Mouse (Mus musculus): Measurements from ENCODE around the gene Eif2b4. TPM values are rescaled to one million over a fixed set of nuclear protein-coding genes. Genes with fewer than 3 reads are reported as not detected.

The Eif2b4 gene
- 2.3 TPM for polyA plus RNA-seq (2014; fragmentation: Illumina TruSeq; extraction: RNeasy Lipid Tissue Mini Kit (QIAGEN cat#74804))

DNA sequence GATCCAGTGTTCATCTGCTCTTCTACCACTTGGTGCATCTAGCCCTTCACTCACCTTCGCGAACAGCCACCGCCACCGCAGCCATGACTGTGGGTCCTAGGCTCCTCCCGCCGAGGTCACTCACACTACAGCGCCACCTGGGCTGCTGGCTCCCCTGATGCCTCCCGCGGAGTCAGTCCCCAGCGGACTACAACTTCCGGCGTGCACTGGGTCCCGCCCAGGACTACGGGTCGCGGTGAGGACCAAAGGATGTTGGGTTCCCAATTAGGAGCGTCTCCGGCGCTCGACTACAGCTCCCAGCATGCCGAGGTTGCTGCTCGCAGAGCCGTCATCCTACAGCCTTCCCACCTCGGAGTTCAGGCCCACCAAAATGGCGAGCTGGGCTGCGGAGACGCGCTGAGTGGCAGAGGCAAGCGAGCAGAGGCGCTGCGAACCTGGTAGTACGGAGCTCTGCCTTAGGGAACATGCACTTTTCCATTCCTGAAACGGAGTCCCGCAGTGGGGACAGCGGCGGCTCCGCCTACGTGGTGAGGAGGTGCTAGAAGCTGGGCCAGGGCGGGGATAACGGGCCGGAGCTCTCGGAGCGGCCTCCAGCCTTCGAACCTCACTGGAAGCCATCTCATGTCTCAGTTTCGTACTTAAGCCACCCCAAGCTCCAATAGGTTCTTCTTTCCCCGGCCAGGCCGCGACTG, at the start of gene Eif2b4, which contains the start of gene Snx17:
TSS of gene Eif2b4 (minus strand) at position 492 of the 692 bp plus-strand sequence.
TSS of gene Snx17 (plus strand) at position 289 of the 692 bp plus-strand sequence.

DNA sequence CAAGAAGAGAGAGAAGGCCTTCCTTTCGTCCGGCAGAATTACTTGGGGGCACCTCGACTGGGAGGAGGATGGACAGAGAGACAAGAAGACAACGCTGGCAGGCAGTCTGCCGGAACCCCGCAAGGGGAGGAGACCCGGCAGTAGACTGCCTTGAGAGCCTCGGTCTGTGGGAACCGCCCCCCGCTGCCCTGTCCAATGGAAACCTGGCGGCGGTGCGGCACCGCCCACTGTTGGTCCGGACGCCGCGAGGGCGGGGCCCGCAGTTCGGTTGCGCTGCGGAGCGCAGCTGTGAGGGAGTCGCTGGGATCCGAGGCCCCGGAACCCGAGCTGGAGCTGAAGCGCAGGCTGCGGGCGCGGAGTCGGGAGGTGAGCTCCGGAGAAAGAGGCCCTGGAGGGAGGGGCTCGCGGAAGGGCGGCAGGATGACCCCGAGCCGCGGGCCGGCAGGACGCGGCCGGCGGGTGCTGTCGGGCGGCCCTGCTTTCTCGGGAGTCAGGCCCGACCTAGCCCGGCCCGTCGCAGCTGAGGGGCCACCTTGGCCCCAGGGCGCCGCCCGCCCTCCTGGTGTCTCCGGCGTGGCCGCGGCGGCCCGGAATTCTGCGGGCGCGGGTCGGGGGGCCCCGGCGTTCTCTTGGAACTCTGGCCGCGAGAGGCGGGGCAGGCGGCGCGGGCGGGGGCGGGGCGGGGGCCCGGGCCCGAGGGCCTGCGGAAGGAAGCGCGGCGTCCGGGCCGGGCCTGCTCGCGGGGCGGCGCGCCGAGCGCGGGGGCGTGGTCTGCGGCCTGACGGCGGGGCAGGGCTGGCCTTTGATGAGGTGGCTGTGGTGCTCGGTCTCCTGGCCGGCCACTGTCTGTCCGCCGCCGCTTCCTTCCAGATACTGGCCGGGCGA, 47.6 kb upstream of the Eif2b4 start, which contains the start of the genes Nrbp1 and Gm9970:
TSS of gene Nrbp1 (plus strand) at position 228 of the 885 bp plus-strand sequence.
TSS of gene Gm9970 (minus strand) at position 596 of the 885 bp plus-strand sequence.

DNA sequence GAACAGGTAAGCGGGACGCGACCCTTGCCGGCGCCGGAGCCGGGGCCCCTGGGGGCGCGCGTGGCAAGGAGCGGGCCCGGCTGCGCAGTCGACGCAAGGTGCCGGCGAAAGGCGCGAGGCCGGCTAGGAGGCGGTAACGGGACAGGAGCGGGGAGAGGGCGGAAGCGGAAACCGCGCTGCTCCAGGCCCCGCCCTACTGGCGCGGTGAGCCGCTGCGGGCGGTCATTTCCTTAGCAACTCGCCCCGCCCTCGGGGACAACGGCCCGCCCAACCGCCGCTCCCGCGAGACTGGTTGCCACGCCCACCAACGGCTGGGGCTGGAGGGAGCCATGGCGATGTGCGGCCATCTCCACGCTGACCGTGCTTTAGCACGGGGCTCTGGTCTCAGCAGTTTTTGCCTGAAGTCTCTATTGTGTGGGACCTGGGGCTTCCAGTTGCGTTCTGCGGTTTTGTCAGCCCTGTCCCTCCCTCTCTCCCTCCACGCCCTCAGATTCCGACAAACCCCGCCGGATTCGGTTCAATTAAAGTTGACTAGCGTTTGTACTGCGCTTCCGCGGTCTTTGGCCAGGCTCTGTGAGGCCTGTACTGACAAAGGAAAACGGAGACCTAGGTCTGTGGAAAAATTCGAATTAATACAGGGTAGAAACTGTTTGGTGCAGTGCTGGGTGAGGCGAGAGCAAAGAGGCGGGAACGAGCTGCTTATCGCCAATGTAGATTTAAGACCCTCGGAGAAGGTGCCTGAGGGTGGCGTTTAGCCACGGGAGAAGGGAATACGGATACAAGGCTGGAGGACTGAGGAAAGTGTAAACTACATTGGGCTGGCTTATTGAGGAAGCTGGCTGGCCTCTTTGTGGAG, 27.4 kb upstream of the Eif2b4 start, which contains the start of gene Ppm1g:
TSS of gene Ppm1g (minus strand) at position 240 of the 856 bp plus-strand sequence.

DNA sequence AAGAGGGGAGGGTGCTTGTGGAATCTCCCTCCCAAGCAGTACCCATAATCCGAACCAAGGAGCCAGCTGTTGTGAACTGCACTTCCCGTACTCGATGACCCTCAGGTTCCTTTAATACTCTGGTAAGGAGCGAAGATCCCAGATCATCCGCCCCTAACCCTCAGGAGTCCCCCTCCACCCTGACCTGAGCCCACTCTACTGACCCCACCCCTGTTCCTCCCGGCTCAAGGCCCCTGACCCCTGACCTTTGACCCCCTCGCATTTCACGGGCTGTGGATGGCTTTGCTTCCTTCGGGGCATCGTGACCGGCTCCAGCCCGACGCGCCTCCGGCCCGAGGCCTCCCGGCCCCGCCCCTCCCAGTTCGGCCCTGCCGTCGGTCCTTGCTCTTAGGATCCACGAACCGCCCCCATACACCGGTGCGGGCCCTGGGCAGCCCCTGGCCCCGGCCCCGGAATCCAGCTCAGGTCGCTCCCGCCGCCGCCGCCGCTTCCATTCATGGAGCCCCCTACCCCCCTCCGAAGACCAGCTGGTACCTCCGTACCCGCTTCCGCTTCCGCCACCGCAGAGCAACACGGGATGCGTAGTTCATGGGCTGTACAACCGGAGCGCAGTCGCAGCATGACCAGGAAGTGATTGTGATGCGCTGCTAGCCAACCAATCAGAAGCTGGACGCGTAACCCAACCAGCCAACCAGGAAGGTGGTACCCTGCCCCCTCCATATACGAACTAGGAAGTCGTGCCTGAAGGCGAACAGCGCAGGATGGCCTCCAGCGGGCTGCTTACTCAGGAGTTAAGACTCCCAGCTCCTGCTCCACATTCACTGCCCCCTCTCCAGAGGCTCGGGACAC, 8.7 kb upstream of the Eif2b4 start, which contains the start of gene Zfp513:
TSS of gene Zfp513 (minus strand) at position 562 of the 849 bp plus-strand sequence.

DNA sequence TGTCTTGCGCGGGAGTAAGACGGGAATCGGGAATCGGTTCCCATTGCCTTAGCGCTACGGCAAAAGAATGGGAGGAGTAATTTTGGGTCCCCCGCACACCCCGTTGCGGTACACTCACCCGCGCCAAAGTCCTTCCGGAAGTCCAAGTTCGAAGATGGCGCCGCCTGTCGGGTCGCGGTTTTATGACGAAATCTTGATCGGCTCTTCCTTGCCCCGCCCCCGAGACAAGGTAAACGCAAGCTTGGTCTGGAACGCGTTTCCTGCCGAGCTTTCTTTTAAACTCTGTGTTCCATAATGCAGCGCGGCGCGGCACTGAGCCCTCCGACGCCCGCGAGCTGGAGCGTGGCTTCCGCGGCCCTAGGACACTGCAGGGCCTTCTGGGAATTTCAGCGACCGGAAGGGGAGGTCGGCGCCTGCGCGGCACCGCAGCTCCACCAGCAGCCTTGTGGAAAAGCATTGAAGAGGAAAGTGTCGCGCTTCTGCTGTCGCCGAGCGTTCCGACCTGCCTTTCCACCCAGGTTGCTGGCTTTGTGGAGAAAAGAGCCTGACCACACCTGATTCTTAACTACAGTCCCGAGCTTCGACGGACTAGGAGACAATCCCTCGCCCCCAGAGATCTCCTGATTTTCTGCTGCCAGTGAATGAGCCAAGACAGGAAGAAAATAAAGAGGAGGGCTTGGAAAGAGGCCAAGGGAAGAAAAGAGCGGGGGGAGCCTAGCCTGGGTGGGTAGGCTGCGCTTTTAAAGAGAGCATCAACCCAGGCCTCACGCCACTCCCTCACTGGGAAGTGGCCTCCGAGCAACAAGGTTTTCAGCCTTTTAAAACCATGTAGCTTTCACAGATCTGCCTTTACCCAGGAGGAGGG, 13.2 kb downstream of the Eif2b4 start, which contains the start of the genes Gm29609 and Gtf3c2:
TSS of gene Gm29609 (minus strand) at position 146 of the 865 bp plus-strand sequence.
TSS of gene Gtf3c2 (minus strand) at position 379 of the 865 bp plus-strand sequence.

DNA sequence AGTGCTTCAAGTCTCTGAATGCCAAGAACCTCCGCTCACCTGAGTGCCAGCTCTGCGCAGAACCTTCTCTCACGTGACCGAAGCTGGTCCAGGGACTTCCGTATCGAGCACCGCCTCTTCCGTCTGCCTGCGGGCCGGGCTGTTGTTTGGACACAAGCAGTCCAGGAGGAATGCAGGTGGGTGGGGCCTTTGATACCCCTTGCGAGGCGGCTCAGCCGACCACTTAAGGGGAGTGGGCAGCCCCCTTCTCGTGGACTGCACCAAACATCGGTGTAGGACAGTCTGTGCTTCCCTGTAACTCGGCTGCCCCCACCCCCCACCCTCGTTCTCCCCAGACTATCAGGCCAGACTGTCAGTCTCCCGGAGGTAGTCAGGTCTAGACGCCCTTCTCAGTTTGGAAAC, 39.1 kb downstream of the Eif2b4 start, which contains the start of gene Mpv17:
TSS of gene Mpv17 (minus strand) at position 100 of the 402 bp plus-strand sequence.

DNA sequence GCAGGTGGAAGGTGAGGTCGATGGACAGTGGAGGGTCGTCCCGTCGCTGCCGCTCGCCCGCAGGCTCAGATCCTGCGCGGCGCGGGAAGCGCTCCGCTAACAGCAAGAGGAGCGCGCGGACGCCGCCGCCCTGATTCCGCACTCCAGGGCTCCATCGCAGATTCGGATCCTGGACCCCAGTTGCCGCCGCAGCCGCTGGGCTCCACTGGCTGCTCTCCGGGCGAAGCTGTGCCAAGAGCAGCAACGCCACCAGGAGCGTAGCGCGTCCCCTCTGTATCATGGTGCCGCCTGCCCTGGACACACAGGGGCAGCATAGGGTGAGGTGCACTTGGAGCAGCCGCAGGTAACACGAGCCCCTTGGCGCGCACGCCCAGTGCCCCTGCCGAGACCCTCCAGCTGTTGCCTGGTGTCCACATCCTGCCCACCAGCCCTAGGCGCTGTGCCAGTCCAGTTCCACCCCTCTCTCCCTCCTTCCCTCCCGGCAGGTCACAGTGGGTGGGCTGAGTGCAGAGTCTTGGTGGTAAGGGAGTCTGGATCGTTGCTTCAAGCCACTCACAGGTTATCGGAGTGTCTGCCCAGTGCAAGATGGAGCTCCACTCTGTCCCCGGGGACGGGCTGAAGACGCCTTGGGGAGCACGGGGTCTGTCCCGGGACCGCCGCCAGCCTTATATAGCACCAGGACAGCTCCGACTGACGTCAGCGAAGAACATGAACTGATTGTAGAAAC, 54.8 kb downstream of the Eif2b4 start, which contains the start of gene Ucn:
TSS of gene Ucn (minus strand) at position 589 of the 727 bp plus-strand sequence.

Other genes with a start within 250 kb of the Eif2b4 start
- not detected for gene Cgref1, start 247.8 kb downstream of the Eif2b4 start, polyA plus RNA-seq (2014; fragmentation: Illumina TruSeq; extraction: RNeasy Lipid Tissue Mini Kit (QIAGEN cat#74804))
- 11.1 TPM for gene Preb, start 233.1 kb downstream of the Eif2b4 start, polyA plus RNA-seq (2014; fragmentation: Illumina TruSeq; extraction: RNeasy Lipid Tissue Mini Kit (QIAGEN cat#74804))
- 4.5 TPM for gene Tcf23, start 224.8 kb downstream of the Eif2b4 start, polyA plus RNA-seq (2014; fragmentation: Illumina TruSeq; extraction: RNeasy Lipid Tissue Mini Kit (QIAGEN cat#74804))
- gene Atraid, start 145.1 kb downstream of the Eif2b4 start, polyA plus RNA-seq (2014; fragmentation: Illumina TruSeq; extraction: RNeasy Lipid Tissue Mini Kit (QIAGEN cat#74804)) = 77.8 TPM
- 1.9 TPM for gene Slc5a6, start 144.5 kb downstream of the Eif2b4 start, polyA plus RNA-seq (2014; fragmentation: Illumina TruSeq; extraction: RNeasy Lipid Tissue Mini Kit (QIAGEN cat#74804))
- 1.7 TPM for gene Cad, start 138.7 kb downstream of the Eif2b4 start, polyA plus RNA-seq (2014; fragmentation: Illumina TruSeq; extraction: RNeasy Lipid Tissue Mini Kit (QIAGEN cat#74804))
- gene Dnajc5g, start 87.1 kb downstream of the Eif2b4 start, polyA plus RNA-seq (2014; fragmentation: Illumina TruSeq; extraction: RNeasy Lipid Tissue Mini Kit (QIAGEN cat#74804)) = 0.97 TPM
- not detected for gene Slc30a3, start 85.2 kb downstream of the Eif2b4 start, polyA plus RNA-seq (2014; fragmentation: Illumina TruSeq; extraction: RNeasy Lipid Tissue Mini Kit (QIAGEN cat#74804))
- gene Trim54, start 76.7 kb downstream of the Eif2b4 start, polyA plus RNA-seq (2014; fragmentation: Illumina TruSeq; extraction: RNeasy Lipid Tissue Mini Kit (QIAGEN cat#74804)) = not detected
- not detected for gene Ucn, start 54.6 kb downstream of the Eif2b4 start, polyA plus RNA-seq (2014; fragmentation: Illumina TruSeq; extraction: RNeasy Lipid Tissue Mini Kit (QIAGEN cat#74804))
- gene Mpv17, start 39.2 kb downstream of the Eif2b4 start, polyA plus RNA-seq (2014; fragmentation: Illumina TruSeq; extraction: RNeasy Lipid Tissue Mini Kit (QIAGEN cat#74804)) = 41.7 TPM
- gene Gm29609, start 13.5 kb downstream of the Eif2b4 start, polyA plus RNA-seq (2014; fragmentation: Illumina TruSeq; extraction: RNeasy Lipid Tissue Mini Kit (QIAGEN cat#74804)) = 0.48 TPM
- 47.4 TPM for gene Gtf3c2, start 13.3 kb downstream of the Eif2b4 start, polyA plus RNA-seq (2014; fragmentation: Illumina TruSeq; extraction: RNeasy Lipid Tissue Mini Kit (QIAGEN cat#74804))
- gene Snx17, start 203 bp downstream of the Eif2b4 start, polyA plus RNA-seq (2014; fragmentation: Illumina TruSeq; extraction: RNeasy Lipid Tissue Mini Kit (QIAGEN cat#74804)) = 57.4 TPM
- 1.5 TPM for gene Zfp513, start 8.9 kb upstream of the Eif2b4 start, polyA plus RNA-seq (2014; fragmentation: Illumina TruSeq; extraction: RNeasy Lipid Tissue Mini Kit (QIAGEN cat#74804))
- gene Ppm1g, start 27.3 kb upstream of the Eif2b4 start, polyA plus RNA-seq (2014; fragmentation: Illumina TruSeq; extraction: RNeasy Lipid Tissue Mini Kit (QIAGEN cat#74804)) = 30.2 TPM
- 85.1 TPM for gene Nrbp1, start 47.4 kb upstream of the Eif2b4 start, polyA plus RNA-seq (2014; fragmentation: Illumina TruSeq; extraction: RNeasy Lipid Tissue Mini Kit (QIAGEN cat#74804))
- gene Gm9970, start 47.8 kb upstream of the Eif2b4 start, polyA plus RNA-seq (2014; fragmentation: Illumina TruSeq; extraction: RNeasy Lipid Tissue Mini Kit (QIAGEN cat#74804)) = not detected
- gene Krtcap3, start 58.3 kb upstream of the Eif2b4 start, polyA plus RNA-seq (2014; fragmentation: Illumina TruSeq; extraction: RNeasy Lipid Tissue Mini Kit (QIAGEN cat#74804)) = not detected
- 18.2 TPM for gene Ift172, start 97.7 kb upstream of the Eif2b4 start, polyA plus RNA-seq (2014; fragmentation: Illumina TruSeq; extraction: RNeasy Lipid Tissue Mini Kit (QIAGEN cat#74804))
- 9.6 TPM for gene Fndc4, start 102.7 kb upstream of the Eif2b4 start, polyA plus RNA-seq (2014; fragmentation: Illumina TruSeq; extraction: RNeasy Lipid Tissue Mini Kit (QIAGEN cat#74804))
- 0.43 TPM for gene Gckr, start 104.0 kb upstream of the Eif2b4 start, polyA plus RNA-seq (2014; fragmentation: Illumina TruSeq; extraction: RNeasy Lipid Tissue Mini Kit (QIAGEN cat#74804))